Mouse (Mus musculus): ENCODE data around the gene Atp1a3.
"Not testable (repeated sequence)": the region's sequence is repeated elsewhere in the genome, so short reads cannot be mapped to it uniquely, and the experiment has no call there.

Atp1a3 gene

GRCm38 (mm10) chr7:25005421-25006065 is at the start of gene Atp1a3:
TSS of gene Atp1a3 (minus strand) at chr7:25005958.
- DNase-seq (ENCODE audit: low spot score in 2 of 2) = peak; percentile 95 to 96

GRCm38 (mm10) chr7:25052587-25052986 is 46.8 kb upstream of the Atp1a3 start:
- DNase-seq (ENCODE audit: low spot score in 2 of 2) = no peak

GRCm38 (mm10) chr7:25049295-25049930 is 43.7 kb upstream of the Atp1a3 start:
- DNase-seq (ENCODE audit: low spot score in 2 of 2) = peak; percentile 61 to 66

- DNase-seq (ENCODE audit: low spot score in 2 of 2) = peak in 1 of 2 experiments; percentile 53
These were observed 41.6 kb upstream of the Atp1a3 start for GRCm38 (mm10) chr7:25047363-25047762.

GRCm38 (mm10) chr7:25044599-25044998 is 38.8 kb upstream of the Atp1a3 start:
- DNase-seq (ENCODE audit: low spot score in 2 of 2) = not testable (repeated sequence)

GRCm38 (mm10) chr7:25041921-25042320 is 36.2 kb upstream of the Atp1a3 start:
- no peak for DNase-seq (ENCODE audit: low spot score in 2 of 2)

- DNase-seq (ENCODE audit: low spot score in 2 of 2) = peak; percentile 79 to 86
These were observed 30.2 kb upstream of the Atp1a3 start for GRCm38 (mm10) chr7:25035916-25036315.

- DNase-seq (ENCODE audit: low spot score in 2 of 2) = peak in 1 of 2 experiments; percentile 50
These were observed 29.0 kb upstream of the Atp1a3 start for GRCm38 (mm10) chr7:25034796-25035195.

- no peak for DNase-seq (ENCODE audit: low spot score in 2 of 2)
These were observed 25.8 kb upstream of the Atp1a3 start for GRCm38 (mm10) chr7:25031528-25031927.

GRCm38 (mm10) chr7:25030032-25030753 is 24.4 kb upstream of the Atp1a3 start:
- DNase-seq (ENCODE audit: low spot score in 2 of 2) = peak; percentile 68 to 83

- DNase-seq (ENCODE audit: low spot score in 2 of 2) = no peak
These were observed 20.7 kb upstream of the Atp1a3 start for GRCm38 (mm10) chr7:25026452-25026851.

- peak in 1 of 2 experiments; percentile 48 for DNase-seq (ENCODE audit: low spot score in 2 of 2)
These were observed 20.2 kb upstream of the Atp1a3 start for GRCm38 (mm10) chr7:25025855-25026439.

GRCm38 (mm10) chr7:25011592-25011991 is 5.8 kb upstream of the Atp1a3 start:
- no peak for DNase-seq (ENCODE audit: low spot score in 2 of 2)

GRCm38 (mm10) chr7:25010090-25010913 is 4.5 kb upstream of the Atp1a3 start:
- peak; percentile 81 for DNase-seq (ENCODE audit: low spot score in 2 of 2)

- peak; percentile 89 to 91 for DNase-seq (ENCODE audit: low spot score in 2 of 2)
These were observed 3.4 kb upstream of the Atp1a3 start for GRCm38 (mm10) chr7:25009099-25009700.

GRCm38 (mm10) chr7:25008635-25009034 is 2.9 kb upstream of the Atp1a3 start:
- DNase-seq (ENCODE audit: low spot score in 2 of 2) = peak; percentile 70 to 77

- peak; percentile 92 to 94 for DNase-seq (ENCODE audit: low spot score in 2 of 2)
These were observed 2.0 kb upstream of the Atp1a3 start for GRCm38 (mm10) chr7:25007609-25008374.

- peak in 1 of 2 experiments; percentile 69 for DNase-seq (ENCODE audit: low spot score in 2 of 2)
These were observed 1.0 kb upstream of the Atp1a3 start for GRCm38 (mm10) chr7:25006586-25007364.

- no peak for DNase-seq (ENCODE audit: low spot score in 2 of 2)
These were observed 413 bp upstream of the Atp1a3 start for GRCm38 (mm10) chr7:25006171-25006570.

Data from right cerebral cortex, postnatal 10 days (tissue).